Mouse (Mus musculus): ENCODE results near the gene Ank3.

DNA sequence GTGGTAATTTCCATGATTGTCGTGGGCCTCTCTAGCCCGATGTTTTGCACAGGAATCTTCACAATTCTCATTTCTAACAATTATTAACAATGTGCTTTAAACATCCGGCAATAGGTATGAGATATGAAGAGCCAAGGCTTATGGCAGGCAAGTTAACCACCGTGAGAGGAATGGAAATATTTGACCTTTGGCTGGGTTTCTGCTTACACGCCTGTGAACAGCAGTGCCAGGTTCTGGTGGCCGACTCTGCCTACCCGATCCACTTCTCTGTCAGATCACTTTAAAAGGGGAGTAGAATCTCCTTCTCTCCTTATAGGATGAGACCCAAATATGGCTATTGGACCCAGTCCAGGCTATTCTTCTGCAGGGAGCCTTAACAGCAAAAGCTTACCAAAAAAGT is 540.6 kb downstream of the Ank3 start:
- TF ChIP-seq CTCF (conservative IDR thresholded peaks at IDR 0.05; ENCODE audit: insufficient read depth, insufficient read length, low read depth, low read length) = no peak
- no peak for TF ChIP-seq POLR2A (IDR thresholded peaks at IDR 0.05; ENCODE audit: low read depth, low read length)
